Mouse (Mus musculus): ENCODE results near the gene Gm20896.
"Not testable (repeated sequence)": the region's sequence is repeated elsewhere in the genome, so short reads cannot be mapped to it uniquely, and the experiment has no call there.

Gene Gm20896

DNA sequence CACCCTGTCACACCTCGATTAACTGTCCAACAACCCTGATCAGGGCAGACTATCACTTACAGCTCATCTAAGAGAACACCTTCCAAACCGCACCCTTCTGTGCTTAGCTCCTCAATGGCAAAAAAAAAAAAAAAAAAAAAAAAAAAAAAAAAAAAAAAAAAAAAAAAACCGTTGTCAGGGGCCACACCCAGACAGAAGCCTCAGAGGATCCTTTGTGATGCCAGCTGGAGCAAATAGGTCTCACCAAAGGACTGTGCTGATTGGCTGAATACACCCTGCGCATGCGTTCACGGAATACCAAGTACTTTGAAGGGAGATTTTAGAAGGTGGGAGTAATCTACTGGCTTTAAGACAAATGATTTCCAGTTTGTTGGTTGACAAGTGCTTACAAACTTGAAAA is at the start of gene Gm20896:
Gm20896 (minus strand) TSS at position 101 of the 400 bp plus-strand sequence.
- DNase-seq (ENCODE audit: low spot score in 2 of 2), result not testable (repeated sequence)

Measured in frontal cortex, postnatal 36 days (tissue).